Comparison of ENCODE assay signal across 9 mouse cellular contexts in genomic region chr2:5614896-5615295, GRCm38 (mm10).
DNase-seq lines count a peak whose midpoint lies in the region; ATAC-seq and TF ChIP-seq lines count a peak whose summit lies in the region.
"Had no signal": no experiment of that assay in that cellular context is flagged by ENCODE, and none has a peak within 500 bp of the region (broad histone marks: within the 10 kb centered on the region; RNA-seq: fewer than 3 reads in every experiment).

No protein-coding gene starts in this region.

- no peak for TF ChIP-seq CTCF in lung, embryonic 14.5 days (IDR thresholded peaks at IDR 0.05; ENCODE audit: low read depth)
- TF ChIP-seq CTCF in liver, embryonic 14.5 days (IDR thresholded peaks at IDR 0.05; ENCODE audit: low read depth) = no peak

- no peaks in the 10 kb centered on the region for H3K36me3 ChIP-seq in lung, embryonic 14.5 days (ENCODE audit: insufficient read depth)
- no peaks in the 10 kb centered on the region for H3K36me3 ChIP-seq in liver, embryonic 14.5 days (replicated peaks; ENCODE audit: control insufficient read depth, insufficient read depth, low read depth)
- H3K36me3 ChIP-seq: embryonic facial prominence, embryonic 13.5 days had no signal

- no peaks in the 10 kb centered on the region for H3K27me3 ChIP-seq in lung, embryonic 14.5 days (ENCODE audit: insufficient read depth, low read length)
- H3K27me3 ChIP-seq in liver, embryonic 14.5 days (ENCODE audit: control insufficient read depth, insufficient read depth, low read length) = no peaks in the 10 kb centered on the region
- H3K27me3 ChIP-seq: embryonic facial prominence, embryonic 13.5 days had no signal

- H3K9ac ChIP-seq in lung, embryonic 14.5 days = no peak overlapping the region
- H3K9ac ChIP-seq in liver, embryonic 14.5 days (replicated peaks) = no peak overlapping the region

- no peak overlapping the region for H3K4me3 ChIP-seq in lung, embryonic 14.5 days (ENCODE audit: low read depth, low read length)
- H3K4me3 ChIP-seq in liver, embryonic 14.5 days (ENCODE audit: insufficient read depth in 1 of 2, low read depth in 2 of 2, low read length in 2 of 2) = no peak overlapping the region
- H3K4me3 ChIP-seq: embryonic facial prominence, embryonic 13.5 days had no signal

- H3K9me3 ChIP-seq in lung, embryonic 14.5 days (ENCODE audit: low read depth, low read length) = no peaks in the 10 kb centered on the region
- no peaks in the 10 kb centered on the region for H3K9me3 ChIP-seq in liver, embryonic 14.5 days (ENCODE audit: control insufficient read depth, low read length)
- H3K9me3 ChIP-seq: embryonic facial prominence, embryonic 13.5 days had no signal

- 0 out of 2 replicates have a peak overlapping the region, but pooled peaks have one; percentile 16 for H3K27ac ChIP-seq in lung, embryonic 14.5 days (ENCODE audit: low read depth)
- no peak overlapping the region for H3K27ac ChIP-seq in liver, embryonic 14.5 days

- peaks cover 12% of the 10 kb centered on the region; the same call in 1 of the 2 replicates for H3K4me1 ChIP-seq in lung, embryonic 14.5 days (ENCODE audit: insufficient read depth)
- H3K4me1 ChIP-seq in liver, embryonic 14.5 days (replicated peaks; ENCODE audit: control insufficient read depth in 2 of 2, insufficient read depth in 2 of 2, low read length in 1 of 2) = peaks cover 20 to 30% of the 10 kb centered on the region in 2 experiments

- intact Hi-C loops in heart, postnatal 10 days (cut with DNase I) = no loop called here

- H3K4me2 ChIP-seq in lung, embryonic 14.5 days = no peak overlapping the region
- H3K4me2 ChIP-seq in liver, embryonic 14.5 days (ENCODE audit: low read depth) = no peak overlapping the region
- H3K4me2 ChIP-seq: embryonic facial prominence, embryonic 13.5 days had no signal

- peak; percentile 59 for DNase-seq in lung, embryonic 14.5 days
- DNase-seq in lung, postnatal 25 days (ENCODE audit: low spot score) = no peak
- DNase-seq in MEL-GATA-1-ER (ENCODE audit: extremely low read depth, low read depth) = peak; percentile 79
- peak; percentile 63 to 67 for DNase-seq in heart, postnatal 10 days
- DNase-seq in liver, embryonic 14.5 days (ENCODE audit: low read depth in 3 of 3, low spot score in 3 of 3) = peak; percentile 47 to 71 (median 61)
- DNase-seq in telencephalon, adult 2 months (ENCODE audit: low read depth, low spot score) = peak; percentile 68
- DNase-seq in spleen, postnatal 4 days (ENCODE audit: low spot score in 2 of 2) = no peak

- WGBS in lung, embryonic 14.5 days = 71% methylated on average over 3 of the region's 3 CpGs
- 23% methylated on average over 3 of the region's 3 CpGs for WGBS in liver, embryonic 14.5 days (ENCODE audit: insufficient replicate concordance)

- peak; percentile 61 for TF ChIP-seq EP300 in liver, embryonic 14.5 days (IDR thresholded peaks at IDR 0.05; ENCODE audit: low read depth)

- peak; percentile 32 for ATAC-seq in lung, embryonic 14.5 days (ENCODE audit: insufficient read depth)
- ATAC-seq in common myeloid progenitor, adult 5-6 weeks (replicated peaks; ENCODE audit: low read depth, poor library complexity, severe bottlenecking) = peak; percentile 67
- ATAC-seq in liver, embryonic 14.5 days (ENCODE audit: insufficient read depth) = peak; percentile 82

Comparison
In these comparisons a context has a peak if more than half of its experiments do, and no peak if none do; other contexts are left out.
1. DNase-seq: peak in lung, embryonic 14.5 days (single experiment), MEL-GATA-1-ER (single experiment), heart, postnatal 10 days (2 of 2), liver, embryonic 14.5 days (3 of 3) and telencephalon, adult 2 months (single experiment); none in lung, postnatal 25 days (single experiment) and spleen, postnatal 4 days (0 of 2).
2. ATAC-seq: peak in every context shown above with its lines; median percentile 82 in liver, embryonic 14.5 days; 67 in common myeloid progenitor, adult 5-6 weeks; 32 in lung, embryonic 14.5 days.